Mouse (Mus musculus) right cerebral cortex, adult 2 months (tissue): ENCODE measurements around the gene Nr2c2ap.

Source experiments
- DNase-seq, 2 experiments: peaks; one replicate each; pipeline ENCODE4 v3.0.0; 2021 to 2022; ENCODE audit warnings: low spot score in 2 of 2

Gene Nr2c2ap

DNA sequence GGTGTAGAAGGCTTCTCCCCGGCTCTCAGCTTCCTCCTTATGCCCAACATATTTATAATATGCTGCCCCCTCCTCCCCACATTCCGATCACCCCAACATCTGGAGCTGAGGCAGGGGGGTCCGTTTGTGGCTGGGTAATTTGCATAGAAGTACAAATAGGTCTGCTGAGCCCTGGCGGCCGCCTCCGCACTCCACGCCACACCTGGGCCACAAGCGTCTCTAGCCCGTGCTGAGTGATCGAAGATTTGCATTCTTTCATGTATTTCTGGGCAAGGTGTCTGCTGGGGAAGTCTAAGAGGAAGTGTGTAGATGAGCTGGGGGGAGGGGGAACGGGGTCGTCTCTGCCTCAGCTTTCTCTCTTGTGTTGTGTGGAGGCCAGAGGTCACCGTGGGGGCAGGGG is 28.9 kb downstream of the Nr2c2ap start:
- no peak for DNase-seq

DNA sequence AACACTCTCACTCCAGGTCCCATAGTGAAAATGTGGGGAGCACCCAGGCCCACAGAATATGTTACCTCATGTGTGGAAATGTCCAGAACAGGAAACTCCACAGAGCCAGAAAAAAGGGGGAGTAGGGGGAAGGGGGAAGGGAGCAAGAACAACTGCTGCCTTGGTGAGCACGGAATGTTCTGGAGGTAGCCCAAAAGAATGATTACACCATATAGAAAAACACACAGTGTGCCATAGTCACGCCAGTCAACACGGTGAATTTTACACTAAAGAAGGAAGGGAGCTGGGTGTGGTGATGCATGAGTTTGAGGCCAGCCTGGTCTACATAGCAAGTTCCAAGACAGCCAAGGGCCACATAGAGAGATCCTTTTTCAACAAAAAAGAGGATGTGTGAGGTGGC is 32.2 kb downstream of the Nr2c2ap start:
- no peak for DNase-seq

GRCm38 (mm10) chr8:70166504-70167110 is 35.5 kb downstream of the Nr2c2ap start:
- peak; percentile 33 to 48 for DNase-seq

DNA sequence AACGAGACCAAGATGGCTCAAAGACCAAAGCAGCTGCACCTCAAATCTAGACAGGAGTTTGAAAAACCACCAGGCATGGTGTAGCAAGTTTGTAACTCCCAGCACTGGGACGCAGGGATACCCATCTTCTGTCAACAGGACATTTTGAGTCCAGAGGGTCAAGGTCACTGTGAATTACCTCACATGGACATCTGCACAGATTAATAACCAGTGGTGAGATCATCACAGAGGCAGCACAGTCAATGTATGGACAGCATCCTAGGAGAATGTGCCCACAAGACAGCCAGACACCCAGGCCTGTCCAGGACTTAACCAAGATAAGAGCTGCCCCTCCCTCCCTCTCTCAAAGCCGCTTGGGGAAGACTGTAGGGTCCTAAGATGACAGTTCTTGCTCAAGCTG is 39.0 kb downstream of the Nr2c2ap start:
- no peak for DNase-seq

DNA sequence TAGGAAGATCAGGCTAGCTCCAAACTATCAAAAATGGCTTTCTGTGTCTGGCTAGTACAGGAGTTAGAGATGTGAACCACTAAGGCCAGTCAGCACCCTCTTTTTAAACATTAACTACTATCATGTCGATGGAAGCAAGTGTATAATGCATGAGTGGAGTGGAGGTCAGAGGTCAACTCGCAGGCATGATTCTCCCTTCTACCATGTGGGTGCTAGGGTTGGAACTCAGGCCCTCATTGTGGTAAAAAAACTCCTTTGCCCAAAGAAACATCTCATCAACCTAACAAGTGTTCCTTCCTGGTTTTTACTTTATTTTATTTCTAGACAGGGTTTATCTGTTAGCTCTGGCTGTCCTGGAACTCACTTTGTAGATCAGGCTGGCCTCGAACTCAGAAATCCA is 39.6 kb downstream of the Nr2c2ap start:
- DNase-seq = no peak

GRCm38 (mm10) chr8:70171240-70171639 is 40.1 kb downstream of the Nr2c2ap start:
- no peak for DNase-seq

- DNase-seq = peak; percentile 94 to 95
Observed at GRCm38 (mm10) chr8:70172043-70172681, 41.0 kb downstream of the Nr2c2ap start, which contains the start of gene Tmem161a. Gene Tmem161a (plus strand): TSS chr8:70172356.

GRCm38 (mm10) chr8:70173320-70173719 is 42.2 kb downstream of the Nr2c2ap start:
- no peak for DNase-seq

DNA sequence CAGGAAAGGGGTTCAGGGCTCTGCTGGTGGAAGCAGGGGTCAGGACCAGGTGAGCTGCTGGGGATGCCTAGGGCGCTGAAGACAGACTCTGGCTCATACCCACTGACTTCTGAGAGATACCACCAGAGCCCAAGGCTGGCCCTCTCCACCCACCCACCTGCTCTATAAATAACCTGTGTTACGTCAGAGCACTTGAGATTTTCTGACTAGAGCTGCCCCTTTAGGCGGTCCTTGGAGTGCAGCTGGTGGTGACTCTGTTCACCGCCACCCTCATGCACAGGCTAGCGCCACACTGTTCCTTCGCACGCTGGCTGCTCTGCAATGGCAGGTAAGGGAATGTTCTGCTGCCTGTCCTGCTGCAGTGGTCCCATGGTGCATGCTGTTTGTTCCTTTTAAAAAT is 42.9 kb downstream of the Nr2c2ap start:
- DNase-seq = no peak

DNA sequence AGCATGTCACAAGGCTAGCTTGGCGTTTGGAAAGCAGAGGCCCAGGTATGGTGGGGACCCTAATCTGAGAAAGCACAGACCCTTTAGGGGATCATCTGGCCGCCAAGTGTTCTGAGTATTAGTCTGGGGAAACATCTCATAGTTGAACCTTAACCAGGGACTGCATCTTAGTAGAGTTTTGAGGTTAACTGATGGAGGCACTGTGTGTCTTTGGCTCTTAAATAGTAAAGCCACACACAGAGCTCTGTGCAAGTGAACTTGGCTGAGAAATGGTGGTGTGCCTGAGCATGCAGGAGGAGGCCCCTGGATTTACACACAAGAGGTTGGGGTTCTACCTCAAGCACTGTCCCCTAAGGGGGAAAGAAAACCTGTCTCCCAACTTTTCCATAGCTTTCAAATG is 47.1 kb downstream of the Nr2c2ap start:
- DNase-seq = no peak

GRCm38 (mm10) chr8:70179082-70179481 is 47.9 kb downstream of the Nr2c2ap start:
- no peak for DNase-seq

GRCm38 (mm10) chr8:70181212-70181902 is 50.2 kb downstream of the Nr2c2ap start:
- no peak for DNase-seq

GRCm38 (mm10) chr8:70181903-70182252 is 50.7 kb downstream of the Nr2c2ap start:
- DNase-seq = no peak

GRCm38 (mm10) chr8:70183194-70183593 is 52.1 kb downstream of the Nr2c2ap start:
- no peak for DNase-seq
